Mouse (Mus musculus) layer of hippocampus, adult 18-20 months (tissue): ENCODE measurements around the gene Capn6. TPM values are rescaled to one million over a fixed set of nuclear protein-coding genes. Genes with fewer than 3 reads are reported as not detected.

Source experiments
- DNase-seq, 2 experiments: peaks; one replicate each; pipeline ENCODE4 v3.0.0; 2022; ENCODE audit warnings: low spot score in 2 of 2
- long read RNA-seq: library from polyadenylated mRNA; stranded (forward); transcript quantifications from one replicate; pipeline ENCODE4 v2.0.0, GENCODE M21; 2021
- microRNA-seq, 2 experiments: library from miRNA; unstranded; fragments of <30 nt; microRNA quantifications; one replicate each; pipeline ENCODE4 v1.2.0; 2021
- total RNA-seq, 2 experiments: library from RNA; stranded (reverse); gene quantifications; 2 replicates each; pipeline ENCODE4 v1.2.3; 2021

Capn6 gene
- under 1 TPM; 0.17 to 0.36 TPM for total RNA-seq
- long read RNA-seq, partial matches to known transcripts: 0 of 1 reads
- long read RNA-seq, other reads (novel, unspliced or antisense): 0 of 1 reads

GRCm38 (mm10) chrX:143827212-143827611 is at the start of gene Capn6:
Gene Capn6 (minus strand): TSS chrX:143827414.
- DNase-seq: no peak

GRCm38 (mm10) chrX:143867129-143867664 is 40.0 kb upstream of the Capn6 start:
- no peak for DNase-seq

GRCm38 (mm10) chrX:143851351-143851750 is 24.1 kb upstream of the Capn6 start:
- DNase-seq: no peak

GRCm38 (mm10) chrX:143849969-143850368 is 22.8 kb upstream of the Capn6 start:
- DNase-seq: no peak

GRCm38 (mm10) chrX:143846637-143847036 is 19.4 kb upstream of the Capn6 start:
- DNase-seq: no peak

- no peak for DNase-seq
Observed at GRCm38 (mm10) chrX:143826521-143826920, 693 bp downstream of the Capn6 start.

GRCm38 (mm10) chrX:143818961-143819360 is 8.3 kb downstream of the Capn6 start:
- DNase-seq: no peak

GRCm38 (mm10) chrX:143815948-143816347 is 11.3 kb downstream of the Capn6 start:
- DNase-seq: no peak

GRCm38 (mm10) chrX:143762556-143762955 is 64.7 kb downstream of the Capn6 start:
- DNase-seq: peak in 1 of 2 experiments; percentile 2

Small RNAs within 50 kb of the gene (microRNA-seq; reads per million reads assigned to microRNA genes)
- gene Gm47298: 0 reads per million in 2 experiments

Other genes starting within 250 kb of the Capn6 start
- gene Dcx, start 105.9 kb upstream of the Capn6 start, total RNA-seq: 1 to 10 TPM; 6.5 to 7.8 TPM